Mouse (Mus musculus) bone marrow macrophage, adult 2 months (primary cell): Measurements from ENCODE around the gene Dock8. TPM values are rescaled to one million over a fixed set of nuclear protein-coding genes. Genes with fewer than 3 reads are reported as not detected.

Experiments
- H3K27ac ChIP-seq: 2 replicates; pipeline ENCODE4 v1.5.1; 2012; ENCODE audit warnings: low read depth, low read length; ENCODE audit not compliant: insufficient read depth
- H3K4me1 ChIP-seq: 2 replicates; pipeline ENCODE4 v1.6.1; 2012; ENCODE audit warnings: low read length; ENCODE audit not compliant: control insufficient read depth, insufficient read depth
- H3K4me3 ChIP-seq: 2 replicates; pipeline ENCODE4 v1.5.1; 2012; ENCODE audit warnings: mild to moderate bottlenecking, low read length, moderate library complexity; ENCODE audit not compliant: insufficient read depth
- CTCF ChIP-seq: IDR thresholded peaks from 2 replicates; pipeline ENCODE4 v1.5.1; 2012; ENCODE audit warnings: low read depth, mild to moderate bottlenecking, low read length, moderate library complexity
- POLR2A ChIP-seq: IDR thresholded peaks from 2 replicates; pipeline ENCODE4 v1.6.1; 2012; ENCODE audit warnings: mild to moderate bottlenecking, low read depth, low read length, borderline replicate concordance
- polyA plus RNA-seq: library from polyadenylated mRNA; stranded (reverse); fragments of >200 nt; gene quantifications from 2 replicates; pipeline ENCODE4 v1.2.4, GENCODE M21; 2012; ENCODE audit not compliant: missing spikeins, insufficient read depth, insufficient read length

The Dock8 gene
- polyA plus RNA-seq, 1 experiment = 83.3 TPM

- H3K4me1 ChIP-seq = peaks cover 29% of the 10 kb centered on the region
- H3K27ac ChIP-seq = no peak overlapping the region
- no peak overlapping the region for H3K4me3 ChIP-seq
- no peak for TF ChIP-seq POLR2A
- TF ChIP-seq CTCF = no peak
Observed at GRCm38 (mm10) chr19:25056224-25056623, 56.9 kb downstream of the Dock8 start.

GRCm38 (mm10) chr19:25057826-25058225, 58.5 kb downstream of the Dock8 start:
- no peak overlapping the region for H3K4me3 ChIP-seq
- no peak overlapping the region for H3K27ac ChIP-seq
- TF ChIP-seq POLR2A (no peak), CTCF (no peak)
- peaks cover 26% of the 10 kb centered on the region for H3K4me1 ChIP-seq

DNA sequence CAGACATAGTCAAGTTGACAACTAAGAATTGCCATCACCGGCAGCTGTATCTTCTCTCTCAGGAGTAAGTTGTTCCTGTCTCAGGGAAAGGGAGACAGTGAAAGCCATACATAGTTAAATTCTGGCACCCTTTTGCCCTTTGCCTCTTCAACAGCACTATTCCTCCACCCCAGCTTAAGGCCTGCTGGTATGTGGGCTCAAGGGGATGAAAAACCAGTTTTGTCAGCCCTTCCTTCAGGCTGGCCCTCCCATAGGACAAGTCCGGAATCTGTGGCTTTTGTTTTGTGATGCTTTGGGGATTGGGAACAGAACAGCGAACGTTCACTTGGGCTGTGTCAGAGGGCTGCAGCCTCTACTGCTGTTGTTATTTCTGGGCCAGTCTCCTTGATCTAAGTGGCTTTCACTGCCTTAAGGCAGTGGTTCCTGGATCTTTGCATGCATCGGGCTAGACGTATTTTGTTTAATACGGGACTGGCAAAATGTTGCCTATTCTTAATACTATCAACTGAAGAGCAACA, 60.6 kb downstream of the Dock8 start:
- Histone ChIP-seq H3K4me1 (peaks cover 18% of the 10 kb centered on the region), H3K4me3 (no peak overlapping the region), H3K27ac (no peak overlapping the region)
- TF ChIP-seq CTCF (no peak), POLR2A (no peak)

- no peak overlapping the region for H3K4me3 ChIP-seq
- TF ChIP-seq CTCF (no peak), POLR2A (no peak)
- peaks cover 18% of the 10 kb centered on the region for H3K4me1 ChIP-seq
- no peak overlapping the region for H3K27ac ChIP-seq
Observed at GRCm38 (mm10) chr19:25060375-25060774, 61.0 kb downstream of the Dock8 start.

GRCm38 (mm10) chr19:25062188-25062856, 63.0 kb downstream of the Dock8 start:
- no peak overlapping the region for H3K27ac ChIP-seq
- TF ChIP-seq POLR2A (no peak), CTCF (no peak)
- peaks cover 18% of the 10 kb centered on the region for H3K4me1 ChIP-seq
- no peak overlapping the region for H3K4me3 ChIP-seq

- TF ChIP-seq CTCF (no peak), POLR2A (no peak)
- Histone ChIP-seq H3K4me1 (peaks cover 13% of the 10 kb centered on the region), H3K4me3 (no peak overlapping the region), H3K27ac (no peak overlapping the region)
Observed at GRCm38 (mm10) chr19:25062857-25063240, 63.5 kb downstream of the Dock8 start.

DNA sequence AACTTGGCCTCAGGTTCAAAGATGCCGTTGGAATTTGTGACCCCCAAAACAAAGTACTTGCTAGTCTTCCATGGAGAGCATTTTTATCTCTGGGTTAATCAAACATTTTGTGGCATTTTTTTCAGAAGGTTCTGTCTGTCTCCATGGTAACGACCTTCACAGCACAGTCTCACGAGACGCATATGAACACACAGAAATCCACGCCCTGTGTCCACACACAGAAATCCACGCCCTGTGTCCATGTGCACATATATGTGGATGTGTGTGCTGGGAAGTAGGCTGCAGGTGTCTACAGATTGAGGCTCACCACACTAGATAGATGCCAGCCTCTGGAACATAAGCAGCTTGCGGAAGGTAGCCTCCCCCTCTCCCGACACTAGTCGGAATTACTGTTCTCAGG, 66.9 kb downstream of the Dock8 start:
- TF ChIP-seq POLR2A = no peak
- TF ChIP-seq CTCF = no peak
- Histone ChIP-seq H3K27ac (no peak overlapping the region), H3K4me1 (peaks cover 10% of the 10 kb centered on the region), H3K4me3 (no peak overlapping the region)

DNA sequence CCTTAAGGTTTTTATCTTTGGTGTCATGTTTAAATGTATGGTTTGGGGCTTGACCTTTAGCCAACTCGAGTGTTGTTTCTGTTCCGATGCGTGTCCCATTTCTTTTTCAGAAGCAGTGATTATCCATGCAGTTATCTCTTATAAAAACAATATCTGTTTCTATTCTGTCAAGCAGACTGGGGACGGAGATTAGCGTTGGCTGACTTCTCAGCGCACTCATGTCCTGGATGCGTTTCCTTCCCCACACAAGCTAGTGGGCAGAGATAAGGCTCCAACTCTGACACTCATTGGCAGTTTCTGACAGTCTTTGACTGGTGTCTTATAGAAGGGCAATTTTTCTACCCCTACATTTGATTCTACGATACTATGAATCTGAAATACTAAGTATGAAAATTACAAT, 69.2 kb downstream of the Dock8 start:
- Histone ChIP-seq H3K4me3 (no peak overlapping the region), H3K4me1 (peaks cover 8% of the 10 kb centered on the region), H3K27ac (no peak overlapping the region)
- TF ChIP-seq CTCF (no peak), POLR2A (no peak)

DNA sequence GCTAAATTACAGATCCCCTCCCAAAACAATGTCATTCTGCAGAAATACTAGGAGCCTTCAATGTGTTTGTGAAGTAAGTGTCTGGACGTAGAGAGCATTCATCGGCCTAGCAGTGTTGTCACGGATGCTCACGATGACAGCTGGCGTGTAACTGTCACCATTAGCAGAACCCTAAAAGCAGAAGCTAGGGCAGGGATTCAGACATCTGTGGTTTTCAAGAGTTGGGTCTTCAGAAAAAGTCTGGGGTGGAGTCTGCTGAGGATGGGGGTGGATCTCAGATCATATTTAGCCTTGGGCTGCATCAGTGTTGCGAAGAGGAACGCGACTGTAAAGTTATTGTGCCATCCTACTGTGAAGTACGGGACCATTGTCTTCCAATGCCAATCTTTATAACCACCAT, 73.2 kb downstream of the Dock8 start:
- no peak overlapping the region for H3K27ac ChIP-seq
- no peak overlapping the region for H3K4me3 ChIP-seq
- H3K4me1 ChIP-seq = peaks cover 19% of the 10 kb centered on the region
- TF ChIP-seq POLR2A (no peak), CTCF (no peak)

GRCm38 (mm10) chr19:25074741-25075140, 75.4 kb downstream of the Dock8 start:
- H3K4me1 ChIP-seq = peaks cover 19% of the 10 kb centered on the region

More at GRCm38 (mm10) chr19:25074741-25075140, 75.4 kb downstream of the Dock8 start:
- H3K27ac ChIP-seq = no peak overlapping the region
- H3K4me3 ChIP-seq = no peak overlapping the region
- TF ChIP-seq POLR2A (no peak), CTCF (no peak)
